Mouse (Mus musculus) heart, postnatal 14 days (tissue): Measurements from ENCODE around the gene Vps45. TPM values are rescaled to one million over a fixed set of nuclear protein-coding genes. Genes with fewer than 3 reads are reported as not detected.
"Not testable (repeated sequence)": the region's sequence is repeated elsewhere in the genome, so short reads cannot be mapped to it uniquely, and the experiment has no call there.

Source experiments
- DNase-seq, 2 experiments: peaks; one replicate each; pipeline ENCODE4 v3.0.0; 2021 to 2022
- intact Hi-C: fragments of 180-260 bp; cut with DNase I; formaldehyde crosslinking; loops from one replicate; pipeline ENCODE4 v1.15.1; 2025
- total RNA-seq, 2 experiments: library from RNA; stranded (reverse); gene quantifications; 2 replicates each; pipeline ENCODE4 v1.2.3; 2021

Gene Vps45
- total RNA-seq, 2 experiments from 2014 or later: 27.7 to 29.7 TPM

DNA sequence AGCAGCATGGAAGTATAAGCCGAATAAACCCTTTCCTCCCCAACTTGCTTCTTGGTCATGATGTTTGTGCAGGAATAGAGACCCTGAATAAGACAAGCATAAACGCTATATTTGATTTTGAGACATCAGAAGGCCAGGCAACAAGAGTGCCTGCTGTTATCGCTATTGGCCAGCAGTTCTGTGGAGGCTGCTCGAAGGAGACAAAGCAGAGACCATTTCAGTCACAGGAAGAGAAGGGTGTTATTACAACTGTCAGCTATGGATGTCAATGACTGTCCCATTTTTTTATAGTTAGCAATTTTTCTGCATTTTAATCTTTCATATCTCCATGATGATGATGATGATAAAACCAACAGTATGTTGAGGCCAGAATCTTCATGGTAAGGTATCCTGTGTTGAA is 23.4 kb upstream of the Vps45 start:
- DNase-seq: no peak
- intact Hi-C loops: loop anchor here (5.0 kb wide), 1 partner anchor 66 kb away; no protein-coding TSS in a partner anchor

DNA sequence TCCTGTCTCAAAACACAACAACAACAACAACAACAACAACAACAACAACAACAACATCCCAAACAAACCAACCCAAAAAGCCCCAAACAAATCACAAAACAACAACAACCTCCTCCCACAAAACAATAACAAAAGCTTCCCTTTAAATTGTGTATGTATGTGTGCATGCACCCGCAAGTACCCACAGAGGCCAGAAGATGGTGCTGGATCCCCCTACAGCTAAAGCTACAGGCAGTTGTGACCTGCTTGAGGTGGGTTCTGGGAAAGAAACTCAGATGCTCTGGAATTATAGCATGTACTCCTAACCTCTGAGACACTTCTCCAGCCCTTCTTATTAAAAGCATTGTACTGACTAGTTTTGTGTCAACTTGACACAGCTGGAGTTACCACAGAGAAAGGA is 22.7 kb upstream of the Vps45 start:
- intact Hi-C loops: loop anchor here (5.0 kb wide), 1 partner anchor 66 kb away; no protein-coding TSS in a partner anchor
- peak in 1 of 2 experiments; percentile 37 for DNase-seq

DNA sequence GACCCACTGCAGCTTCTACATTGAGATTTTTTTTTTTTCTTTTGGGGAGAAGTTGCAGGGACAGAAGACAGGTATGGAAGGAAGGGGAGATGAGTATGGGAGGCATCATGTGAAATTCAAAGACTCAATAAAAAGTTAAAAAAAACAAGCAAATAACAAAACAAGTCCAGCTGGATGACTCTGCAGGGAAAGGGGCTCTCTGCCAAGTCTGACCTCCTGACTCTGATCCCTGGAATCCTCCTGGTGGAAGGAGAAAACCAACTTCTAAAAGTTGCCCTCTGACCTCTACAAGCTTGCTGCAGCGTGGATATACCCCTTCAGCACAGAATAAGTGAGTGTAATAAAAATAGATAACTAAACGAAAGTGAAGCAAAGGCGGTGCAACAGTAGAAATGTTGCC is 20.4 kb upstream of the Vps45 start:
- intact Hi-C loops: no loop called here
- DNase-seq: no peak

DNA sequence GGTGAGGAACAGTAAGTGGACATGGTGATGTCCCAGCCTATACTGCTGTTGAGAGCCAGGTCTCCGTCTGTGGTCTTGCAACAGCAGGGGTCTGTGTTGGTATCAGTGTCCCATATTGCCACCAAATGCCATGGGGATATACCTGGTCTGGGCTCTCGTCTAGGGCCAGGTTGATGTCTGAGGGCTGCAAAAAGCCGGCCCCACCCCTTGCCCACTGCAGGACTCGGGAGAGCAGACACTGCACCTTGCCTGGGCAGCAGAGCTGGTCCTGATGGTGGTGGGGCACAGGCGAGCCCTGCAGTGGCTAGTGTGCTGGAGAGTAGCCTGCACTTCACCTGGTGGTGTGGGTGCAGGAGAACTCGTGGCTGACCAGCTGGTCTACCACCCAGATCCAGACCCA is 19.8 kb upstream of the Vps45 start:
- intact Hi-C loops: no loop called here
- no peak for DNase-seq

DNA sequence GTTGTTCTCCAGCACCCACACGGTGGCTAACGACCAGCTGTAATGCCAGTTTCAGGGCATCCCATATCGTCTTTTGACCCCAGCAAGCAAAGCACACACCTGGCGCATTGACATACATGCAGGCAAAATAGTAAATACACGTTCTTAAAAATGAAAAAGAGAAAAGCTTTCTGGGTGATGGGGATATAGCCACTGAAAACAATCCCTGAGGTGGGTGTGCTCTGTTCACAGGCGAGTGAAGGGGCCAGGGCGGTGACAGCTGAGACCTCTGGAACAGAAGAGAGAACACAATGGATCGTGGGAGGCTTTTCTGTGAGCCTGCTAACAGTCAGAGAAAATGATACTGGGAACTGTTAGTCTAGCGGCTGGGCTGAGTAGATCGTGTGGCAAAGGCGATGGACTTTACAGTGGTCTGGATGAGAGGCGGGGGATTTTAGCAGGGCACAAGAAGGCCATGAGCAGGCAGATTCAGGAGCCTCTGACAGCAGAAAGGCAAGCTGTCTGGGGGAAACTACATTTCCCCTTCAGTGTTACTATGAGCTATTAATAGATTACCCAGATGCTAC is 14.7 kb upstream of the Vps45 start:
- intact Hi-C loops: no loop called here
- no peak for DNase-seq

DNA sequence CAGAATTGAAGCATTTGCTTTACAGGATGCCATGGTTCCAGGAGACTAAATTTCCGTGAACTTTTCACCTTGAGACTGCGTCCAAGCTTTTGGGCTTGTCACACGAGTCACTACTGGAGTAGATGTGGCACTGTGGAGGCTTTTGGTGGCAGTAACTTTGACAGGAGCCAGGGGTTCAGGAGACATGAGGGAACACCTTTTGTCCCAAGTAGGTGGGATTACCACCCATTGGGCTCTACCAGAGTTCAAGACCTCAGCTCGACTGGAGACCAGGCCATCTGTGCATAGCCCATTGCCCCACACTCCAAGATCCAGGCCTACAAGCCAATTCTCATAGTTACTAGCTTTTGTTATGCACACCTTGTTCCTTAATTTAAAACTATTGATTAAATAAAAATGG is 12.0 kb upstream of the Vps45 start:
- DNase-seq: no peak
- intact Hi-C loops: no loop called here

DNA sequence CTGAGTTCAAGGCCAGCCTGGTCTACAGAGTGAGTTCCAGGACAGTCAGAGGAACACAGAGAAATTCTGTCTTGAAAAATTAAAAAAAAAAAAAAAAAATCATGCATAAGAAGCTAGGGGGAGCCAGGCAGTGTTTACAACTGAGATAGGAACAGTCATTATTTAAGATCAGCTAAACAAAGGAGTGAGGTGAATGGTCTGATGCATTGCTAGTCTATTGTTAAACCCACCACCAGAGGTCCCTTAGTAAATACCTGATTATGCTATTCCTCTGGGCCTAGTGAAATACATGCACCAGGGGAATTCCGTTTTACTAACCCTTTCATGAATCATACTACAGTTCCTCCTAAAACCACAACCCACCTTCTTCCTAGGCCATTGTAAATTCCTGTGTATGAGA is 11.3 kb upstream of the Vps45 start:
- intact Hi-C loops: loop anchor here (5.0 kb wide), 1 partner anchor 143 kb away; no protein-coding TSS in a partner anchor

DNA sequence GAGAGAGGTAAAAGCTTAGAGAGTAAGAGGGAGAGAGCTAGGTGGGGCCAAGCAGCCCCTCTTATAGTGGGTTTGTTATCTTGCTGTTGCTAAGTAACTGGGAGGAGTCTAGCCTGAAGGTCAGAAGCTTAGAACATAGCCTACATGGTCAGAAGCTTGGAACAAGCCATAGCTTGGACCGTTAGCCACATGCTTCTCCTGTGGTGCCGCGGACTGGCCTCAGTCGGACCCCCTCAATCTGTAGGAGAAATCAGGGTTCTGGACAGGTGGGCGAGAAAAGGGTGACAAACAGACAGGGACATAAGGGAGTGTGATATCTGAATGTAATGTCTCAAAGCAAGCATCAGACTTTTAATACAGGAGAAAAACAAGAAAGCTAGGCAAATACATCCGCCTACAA is 10.8 kb upstream of the Vps45 start:
- no peak for DNase-seq
- intact Hi-C loops: loop anchor here (5.0 kb wide), 1 partner anchor 143 kb away; no protein-coding TSS in a partner anchor

More for the DNA sequence above, 11.3 kb upstream of the Vps45 start:
- no peak for DNase-seq

DNA sequence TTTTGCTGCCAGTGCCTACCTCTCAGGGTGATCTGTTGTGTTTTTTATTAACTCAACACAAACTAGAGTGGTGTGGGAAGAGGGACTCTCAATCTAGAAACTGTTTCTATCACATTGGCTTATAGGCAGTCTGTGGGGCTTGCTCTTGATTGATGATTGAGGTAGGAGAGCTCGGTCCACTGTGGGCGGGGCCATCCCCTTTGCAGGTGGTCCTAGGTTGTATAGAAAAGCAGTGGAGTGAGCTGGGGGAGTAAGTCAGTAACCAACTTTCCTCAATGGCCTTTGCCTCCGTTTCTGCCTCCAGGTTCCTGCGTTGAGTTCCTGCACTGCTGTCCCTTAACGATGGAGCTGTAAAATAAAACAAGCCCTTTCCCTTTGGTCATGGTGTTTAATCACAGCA is 8.5 kb upstream of the Vps45 start:
- intact Hi-C loops: loop anchor here (2.0 to 5.0 kb wide), 2 partner anchors 82 to 146 kb away; no protein-coding TSS in a partner anchor
- no peak for DNase-seq

DNA sequence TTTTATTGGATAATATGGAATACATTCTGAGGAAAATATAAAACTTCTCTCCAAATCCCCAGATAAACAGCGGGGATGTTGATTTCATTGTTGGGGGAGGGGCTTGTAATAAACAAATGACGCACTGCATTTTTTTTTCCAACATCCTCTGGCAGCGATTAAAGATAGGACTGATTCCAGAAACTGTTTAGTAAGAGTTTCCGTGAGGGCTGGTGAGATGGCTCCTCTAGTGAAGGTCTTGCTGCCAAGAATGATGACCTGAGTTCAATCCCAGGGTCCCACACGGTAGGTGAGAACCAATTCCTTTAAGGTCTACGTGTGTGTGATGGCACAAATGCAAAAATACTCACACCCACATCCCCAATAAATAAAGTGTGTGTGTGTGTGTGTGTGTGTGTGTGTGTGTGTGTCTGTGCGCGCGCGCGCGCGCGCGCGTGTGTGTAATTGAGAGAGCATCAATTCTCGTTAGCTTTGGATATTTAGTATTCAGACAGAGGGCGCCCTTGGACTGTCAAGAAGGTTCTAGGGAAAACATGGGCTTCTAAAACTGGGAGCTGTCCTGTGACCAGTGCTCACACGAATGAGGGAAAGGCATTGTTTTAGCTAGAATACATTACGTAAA is 7.6 kb upstream of the Vps45 start:
- intact Hi-C loops: loop anchor here (2.0 to 5.0 kb wide), 2 partner anchors 83 to 146 kb away; no protein-coding TSS in a partner anchor
- peak; percentile 43 to 73 for DNase-seq

DNA sequence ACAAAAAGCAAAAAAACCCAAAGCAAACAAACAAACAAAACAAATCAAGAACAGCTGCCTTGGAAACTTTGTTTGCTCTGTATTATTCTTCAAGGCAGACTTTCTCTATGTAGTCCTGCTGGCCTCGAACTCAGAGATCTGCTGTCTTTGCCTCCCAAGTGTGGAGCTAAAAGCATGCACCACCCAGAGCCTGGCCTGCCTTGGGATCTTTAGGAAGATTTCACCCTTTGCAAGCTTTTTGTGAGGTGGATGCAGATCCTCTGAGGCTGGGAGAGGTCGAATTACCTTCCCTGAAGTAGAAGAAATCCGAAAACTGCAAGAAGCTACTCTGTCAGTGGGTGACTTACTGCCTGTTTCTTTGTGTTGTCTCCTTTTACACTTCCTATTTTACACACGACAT is 6.9 kb upstream of the Vps45 start:
- DNase-seq: no peak
- intact Hi-C loops: loop anchor here (5.0 kb wide), 1 partner anchor 147 kb away; no protein-coding TSS in a partner anchor

DNA sequence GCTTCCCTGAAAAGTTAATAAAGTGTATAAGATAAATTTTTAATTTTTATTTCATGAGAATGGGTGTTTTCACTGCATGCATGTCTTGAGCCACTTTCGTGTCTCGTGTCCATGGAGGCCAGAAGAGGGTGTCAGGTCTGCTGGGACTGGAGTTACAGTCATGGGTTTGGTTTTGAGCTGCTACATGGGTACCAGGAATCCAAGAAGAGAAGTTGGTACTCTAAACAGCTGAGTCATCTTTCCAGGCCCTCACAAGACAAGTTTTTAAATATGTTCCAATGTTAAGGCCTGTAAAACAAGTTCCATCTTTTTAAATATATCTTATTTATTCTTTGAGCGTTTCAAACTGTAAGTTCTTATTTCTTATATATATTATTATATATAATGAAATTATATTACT is 6.0 kb upstream of the Vps45 start:
- DNase-seq: no peak
- intact Hi-C loops: no loop called here

DNA sequence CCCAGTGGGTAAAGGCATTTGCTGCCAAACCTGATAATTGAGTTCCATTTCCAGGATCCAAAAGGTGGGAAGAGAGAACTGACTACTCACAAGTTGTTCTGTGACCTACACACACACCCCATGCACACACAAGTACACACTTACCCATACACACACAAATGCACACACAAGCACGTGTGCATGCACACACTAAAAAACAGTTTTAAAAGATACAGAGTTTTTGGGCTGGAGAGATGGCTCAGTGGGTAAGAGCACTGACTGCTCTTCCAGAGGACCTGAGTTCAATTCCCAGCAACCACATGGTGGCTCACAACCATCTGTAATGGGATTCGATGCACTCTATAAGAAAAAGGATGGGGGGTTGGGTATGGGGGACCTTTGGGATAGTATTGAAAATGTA is 5.0 kb upstream of the Vps45 start:
- DNase-seq: no peak
- intact Hi-C loops: no loop called here

DNA sequence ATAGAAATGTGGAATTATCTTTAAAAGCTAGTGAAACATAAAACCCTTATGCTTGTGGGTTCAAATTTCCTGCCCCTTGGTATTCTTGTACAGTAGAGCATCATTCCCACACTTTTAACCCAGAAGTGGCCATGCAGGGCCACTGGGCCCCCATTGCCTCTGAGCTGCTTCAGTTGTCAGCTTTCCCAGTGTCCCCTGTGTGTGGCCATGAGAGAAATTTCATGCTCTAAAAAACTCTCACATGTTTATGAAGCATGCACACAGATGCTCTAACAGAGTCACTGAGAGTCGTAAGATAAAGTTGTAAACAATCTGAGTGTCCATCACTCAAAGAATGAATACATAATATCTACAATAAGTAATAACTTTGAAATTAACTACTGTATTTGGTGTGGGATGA is 1.9 kb upstream of the Vps45 start:
- no peak for DNase-seq
- intact Hi-C loops: no loop called here

DNA sequence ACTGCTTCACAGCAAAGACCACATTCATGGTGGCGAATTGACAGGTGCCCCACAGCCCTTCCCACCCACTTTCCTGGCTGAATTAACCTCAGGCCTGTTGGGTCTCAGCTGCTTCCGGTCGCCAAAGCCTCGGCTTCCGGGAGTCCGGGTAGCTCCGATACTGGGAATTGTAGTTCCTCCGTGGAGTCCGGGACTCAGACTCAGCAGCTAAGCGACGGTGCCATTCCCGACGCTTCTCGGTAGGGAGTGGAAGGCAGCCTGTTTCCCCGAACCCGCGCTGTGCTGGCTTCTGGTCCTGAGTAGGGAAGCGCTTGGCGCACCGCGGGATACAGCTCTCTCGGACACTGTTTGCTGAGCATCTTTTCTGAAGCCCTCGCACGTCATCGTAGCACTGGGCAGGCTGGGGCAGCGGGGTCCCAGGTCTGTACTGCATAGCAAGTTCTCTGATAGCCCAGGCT is 490 bp downstream of the Vps45 start:
- intact Hi-C loops: no loop called here
- DNase-seq: peak; percentile 84 to 89

DNA sequence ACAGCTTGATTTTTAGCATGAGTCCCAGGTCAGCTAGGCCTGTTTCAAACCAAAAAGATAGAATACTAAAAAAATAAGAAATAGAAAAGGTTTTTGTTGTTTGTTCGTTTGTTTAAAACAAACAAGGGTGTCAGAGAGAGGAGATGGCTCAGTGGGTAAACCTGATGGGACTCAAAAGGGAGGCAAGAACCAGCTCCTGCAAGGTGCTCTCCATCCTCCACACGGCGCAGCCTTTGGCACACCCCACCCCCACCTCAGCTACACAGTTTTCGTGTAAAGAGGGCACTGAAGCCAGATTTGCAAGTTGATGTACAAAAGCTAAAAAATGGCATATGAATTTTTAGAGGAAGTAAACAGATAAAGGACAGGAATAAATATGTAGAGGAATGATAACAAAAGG is 2.2 kb downstream of the Vps45 start:
- DNase-seq: no peak
- intact Hi-C loops: no loop called here

DNA sequence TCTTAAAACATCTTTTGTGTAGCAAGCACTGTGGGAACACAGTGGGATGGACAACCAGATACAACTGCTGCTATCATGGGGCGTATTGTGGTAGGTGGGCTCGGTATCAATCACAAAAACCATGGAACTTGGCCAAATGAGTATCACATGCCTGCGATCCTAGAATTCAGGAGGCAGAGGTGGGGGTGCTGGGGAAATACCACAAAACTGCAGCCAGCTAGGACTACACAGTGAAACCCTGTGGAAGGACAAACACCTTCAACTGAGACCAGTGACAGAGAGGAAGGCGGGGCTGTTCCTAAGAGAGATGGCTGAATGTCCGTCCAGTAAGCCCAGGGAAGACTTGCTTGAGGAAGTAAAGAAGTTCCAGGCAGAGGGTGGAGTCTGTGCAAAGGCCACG is 3.0 kb downstream of the Vps45 start:
- intact Hi-C loops: no loop called here
- no peak for DNase-seq

DNA sequence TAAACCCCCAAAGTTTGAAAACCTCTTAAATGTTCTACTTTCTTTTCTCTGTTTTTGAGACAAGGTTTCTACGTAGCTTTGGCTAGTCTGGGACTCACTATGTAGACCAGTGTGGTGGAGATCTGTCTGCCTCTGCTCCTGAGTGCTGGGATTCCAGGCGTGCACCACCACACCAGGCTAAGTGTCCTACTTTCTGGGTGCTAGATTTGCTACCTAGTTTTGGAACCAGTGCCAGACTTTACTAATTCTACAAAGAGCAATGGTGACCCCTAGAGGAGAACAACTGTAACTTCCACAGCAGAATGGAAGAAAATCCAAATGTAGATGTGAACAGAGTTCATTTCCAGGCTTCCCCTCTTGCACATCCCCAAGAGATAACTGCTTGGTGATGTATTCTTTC is 6.4 kb downstream of the Vps45 start:
- DNase-seq: peak; percentile 13 to 38
- intact Hi-C loops: loop anchor here (1.0 to 5.0 kb wide), 2 partner anchors 87 to 190 kb away; no protein-coding TSS in a partner anchor

DNA sequence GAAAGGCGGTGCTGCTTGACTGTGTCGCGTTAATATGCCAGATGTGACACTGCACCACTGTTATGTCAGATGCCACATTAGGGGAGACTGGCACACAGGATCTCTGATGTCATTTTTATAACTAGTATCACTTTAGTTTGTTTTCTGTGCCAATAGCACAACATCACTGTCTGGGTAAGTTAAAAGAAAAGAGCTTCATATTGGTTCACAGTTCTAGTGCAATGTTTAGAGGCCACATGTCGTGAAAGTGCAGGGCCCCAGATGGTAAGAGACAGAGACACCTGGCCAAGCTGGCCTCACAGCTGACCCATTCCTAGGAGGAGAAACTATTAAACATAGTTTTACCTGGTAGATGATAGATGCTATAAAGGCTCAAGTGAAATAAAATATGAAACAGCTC is 7.1 kb downstream of the Vps45 start:
- DNase-seq: no peak
- intact Hi-C loops: loop anchor here (5.0 kb wide), 1 partner anchor 189 kb away; no protein-coding TSS in a partner anchor

DNA sequence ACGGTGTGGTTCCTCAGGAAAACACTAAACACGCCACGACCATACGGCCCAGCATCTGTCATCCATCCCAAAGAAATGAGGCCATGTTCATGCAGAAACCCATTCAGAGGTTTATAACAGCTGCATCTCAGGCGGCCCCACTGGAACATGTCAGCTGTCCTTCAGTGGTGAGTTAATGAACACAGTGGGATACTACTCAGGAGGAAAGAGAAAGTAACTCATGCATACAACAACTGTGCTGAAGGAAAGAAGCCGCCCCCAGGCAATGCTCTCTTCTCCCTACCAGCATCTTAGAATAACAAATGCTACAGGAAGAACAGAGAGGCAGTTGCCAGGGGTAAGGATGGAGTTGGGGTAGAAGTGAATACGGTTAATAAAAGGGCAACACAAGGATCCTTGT is 7.5 kb downstream of the Vps45 start:
- intact Hi-C loops: loop anchor here (5.0 kb wide), 1 partner anchor 188 kb away; no protein-coding TSS in a partner anchor
- DNase-seq: no peak

DNA sequence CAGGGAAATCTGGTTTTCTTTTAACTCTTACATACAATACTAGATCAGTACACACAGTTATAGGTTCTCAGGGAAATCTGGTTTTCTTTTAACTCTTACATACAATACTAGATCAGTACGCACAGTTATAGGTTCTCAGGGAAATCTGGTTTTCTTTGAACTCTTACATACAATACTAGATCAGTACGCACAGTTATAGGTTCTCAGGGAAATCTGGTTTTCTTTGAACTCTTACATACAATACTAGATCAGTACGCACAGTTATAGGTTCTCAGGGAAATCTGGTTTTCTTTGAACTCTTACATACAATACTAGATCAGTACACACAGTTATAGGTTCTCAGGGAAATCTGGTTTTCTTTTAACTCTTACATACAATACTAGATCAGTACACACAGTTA is 13.7 kb downstream of the Vps45 start:
- DNase-seq, intact Hi-C loops: not testable (repeated sequence)

DNA sequence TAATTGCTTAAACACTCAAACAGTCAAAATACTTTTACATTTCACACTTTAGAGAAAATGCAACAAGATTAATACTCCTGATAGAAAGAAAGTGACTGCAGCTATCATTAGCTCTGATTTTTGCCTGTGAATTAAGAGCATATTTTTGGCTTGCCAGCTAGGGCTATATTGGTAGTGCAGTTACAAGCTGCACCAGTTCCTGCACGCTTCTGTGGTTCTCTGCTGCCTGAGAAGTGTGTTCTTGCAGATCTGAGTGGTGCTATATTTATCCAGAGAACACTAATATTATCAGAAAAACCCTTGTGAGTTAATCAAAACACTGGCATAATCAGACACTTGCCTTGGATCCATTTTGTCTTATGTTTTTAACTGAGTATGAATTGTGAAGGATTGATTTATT is 15.2 kb downstream of the Vps45 start:
- no peak for DNase-seq

More for the DNA sequence above, 15.2 kb downstream of the Vps45 start:
- intact Hi-C loops: no loop called here
